Mouse (Mus musculus): ENCODE measurements around the gene Carns1.
A peak's percentile ranks its signal among the peaks of the same experiment; 100 is the strongest.
"Not testable (repeated sequence)": the region's sequence is repeated elsewhere in the genome, so short reads cannot be mapped to it uniquely, and the experiment has no call there.

The Carns1 gene

GRCm38 (mm10) chr19:4129462-4129861 lies 45.8 kb downstream of the Carns1 start:
- DNase-seq (ENCODE audit: low spot score): no peak

- no peak for DNase-seq (ENCODE audit: low spot score)
These were observed 48.4 kb downstream of the Carns1 start for GRCm38 (mm10) chr19:4126759-4127495.

- DNase-seq (ENCODE audit: low spot score): peak; percentile 90
These were observed 49.3 kb downstream of the Carns1 start, which contains the start of gene Aip for GRCm38 (mm10) chr19:4125741-4126696. Aip (minus strand) TSS chr19:4125858.

- DNase-seq (ENCODE audit: low spot score): not testable (repeated sequence)
These were observed 50.0 kb downstream of the Carns1 start for GRCm38 (mm10) chr19:4125268-4125667.

- DNase-seq (ENCODE audit: low spot score): no peak
These were observed 50.8 kb downstream of the Carns1 start for GRCm38 (mm10) chr19:4124432-4124831.

- no peak for DNase-seq (ENCODE audit: low spot score)
These were observed 52.6 kb downstream of the Carns1 start for GRCm38 (mm10) chr19:4122411-4123370.

GRCm38 (mm10) chr19:4121896-4122295 lies 53.4 kb downstream of the Carns1 start:
- not testable (repeated sequence) for DNase-seq (ENCODE audit: low spot score)

GRCm38 (mm10) chr19:4121097-4121805 lies 54.0 kb downstream of the Carns1 start:
- peak; percentile 93 for DNase-seq (ENCODE audit: low spot score)

- DNase-seq (ENCODE audit: low spot score): no peak
These were observed 54.8 kb downstream of the Carns1 start for GRCm38 (mm10) chr19:4120496-4120895.

GRCm38 (mm10) chr19:4119716-4120487 lies 55.4 kb downstream of the Carns1 start:
- no peak for DNase-seq (ENCODE audit: low spot score)

GRCm38 (mm10) chr19:4118350-4118749 lies 56.9 kb downstream of the Carns1 start:
- DNase-seq (ENCODE audit: low spot score): no peak

GRCm38 (mm10) chr19:4117006-4117405 lies 58.3 kb downstream of the Carns1 start:
- DNase-seq (ENCODE audit: low spot score): no peak

- no peak for DNase-seq (ENCODE audit: low spot score)
These were observed 59.5 kb downstream of the Carns1 start for GRCm38 (mm10) chr19:4115816-4116215.

GRCm38 (mm10) chr19:4115144-4115543 lies 60.1 kb downstream of the Carns1 start:
- no peak for DNase-seq (ENCODE audit: low spot score)

GRCm38 (mm10) chr19:4114551-4114950 lies 60.7 kb downstream of the Carns1 start:
- no peak for DNase-seq (ENCODE audit: low spot score)

All from urinary bladder, postnatal 10 days (tissue).